Mouse (Mus musculus) midbrain, postnatal 0 days (tissue): ENCODE measurements around the gene Slc27a5. TPM values are rescaled to one million over a fixed set of nuclear protein-coding genes. Genes with fewer than 3 reads are reported as not detected.

Experiments
- ATAC-seq: fragments of 200-750 bp; cut with Nextera tagmentation; 2 replicates; pipeline ENCODE4 v1.8.0; 2017; ENCODE audit warnings: moderate number of reproducible peaks, mild to moderate bottlenecking, moderate TSS enrichment, moderate library complexity; ENCODE audit not compliant: low FRiP score
- DNase-seq: peaks from one replicate; pipeline ENCODE4 v3.0.0-alpha.2; 2015; ENCODE audit warnings: low spot score
- H3K27ac ChIP-seq: fragments of 300-500 bp; sonication (generic); 2 replicates; pipeline ENCODE4 v1.5.1; 2014; ENCODE audit warnings: low read depth, mild to moderate bottlenecking, low read length, mixed read lengths
- H3K27me3 ChIP-seq: fragments of 300-500 bp; sonication (generic); 2 replicates; pipeline ENCODE4 v1.6.1; 2014; ENCODE audit warnings: low read length, control low read depth, mixed read lengths; ENCODE audit not compliant: insufficient read depth
- H3K36me3 ChIP-seq: fragments of 300-500 bp; sonication (generic); 2 replicates; pipeline ENCODE4 v1.6.1; 2014; ENCODE audit warnings: low read length, control low read depth, mixed read lengths; ENCODE audit not compliant: insufficient read depth
- H3K4me1 ChIP-seq: fragments of 300-500 bp; sonication (generic); 2 replicates; pipeline ENCODE4 v1.6.1; 2014; ENCODE audit warnings: mild to moderate bottlenecking, control low read depth, antibody characterized with exemption, low read length, mixed read lengths; ENCODE audit not compliant: insufficient read depth
- H3K4me2 ChIP-seq: fragments of 300-500 bp; sonication (generic); 2 replicates; pipeline ENCODE4 v1.6.1; 2014; ENCODE audit warnings: low read depth, mild to moderate bottlenecking, low read length, mixed read lengths; ENCODE audit not compliant: poor library complexity, severe bottlenecking
- H3K4me3 ChIP-seq: fragments of 300-500 bp; sonication (generic); 2 replicates; pipeline ENCODE4 v1.5.1; 2014; ENCODE audit warnings: low read depth, mild to moderate bottlenecking, low read length, moderate library complexity
- H3K9ac ChIP-seq: fragments of 300-500 bp; sonication (generic); replicated peaks from 2 replicates; pipeline ENCODE4 v1.6.1; 2014; ENCODE audit warnings: mild to moderate bottlenecking, low read length, moderate library complexity, mixed read lengths; ENCODE audit not compliant: poor library complexity, severe bottlenecking
- H3K9me3 ChIP-seq: fragments of 300-500 bp; sonication (generic); 2 replicates; pipeline ENCODE4 v1.6.1; 2016; ENCODE audit warnings: low read length, control low read depth
- CTCF ChIP-seq: IDR thresholded peaks from 2 replicates; pipeline ENCODE4 v1.5.1; 2016; ENCODE audit warnings: antibody characterized with exemption, mild to moderate bottlenecking
- WGBS: fragments of 180-500 bp; shearing (Covaris S2); extraction: QIAGEN DNeasy Blood & Tissue Kit; methylation state at CpG from one replicate; pipeline ENCODE4 v1.1.7; 2014; 5-methylcytosine and 5-hydroxymethylcytosine counted together
- polyA plus RNA-seq: library from polyadenylated mRNA; unstranded; fragments of >200 nt; fragmentation: Nextera tagmentation; extraction: Ambion mirVana; gene quantifications from 2 replicates; pipeline ENCODE4 v1.2.1, GENCODE M21; 2015
- total RNA-seq: library from RNA; depleted of rRNA; stranded (reverse); fragments of >200 nt; gene quantifications from 2 replicates; pipeline ENCODE4 v1.2.3, GENCODE M21; 2014

The Slc27a5 gene
- total and polyA plus RNA-seq, 2 experiments from 2014 or later, result 0.21 TPM; not detected in 1

GRCm38 (mm10) chr7:12987409-12988189 is 10.4 kb downstream of the Slc27a5 start:
- H3K9ac ChIP-seq, result no peak overlapping the region
- H3K36me3 ChIP-seq, result no peaks in the 10 kb centered on the region; the same call in 1 of the 2 replicates
- no peaks in the 10 kb centered on the region for H3K4me1 ChIP-seq
- H3K4me2 ChIP-seq, result no peak overlapping the region
- no peak overlapping the region for H3K27ac ChIP-seq
- no peak for TF ChIP-seq CTCF
- ATAC-seq, result no peak
- no peaks in the 10 kb centered on the region for H3K9me3 ChIP-seq
- no peak for DNase-seq
- no peaks in the 10 kb centered on the region for H3K27me3 ChIP-seq
- H3K4me3 ChIP-seq, result no peak overlapping the region
- 86% methylated on average over 8 of the region's 8 CpGs for WGBS

DNA sequence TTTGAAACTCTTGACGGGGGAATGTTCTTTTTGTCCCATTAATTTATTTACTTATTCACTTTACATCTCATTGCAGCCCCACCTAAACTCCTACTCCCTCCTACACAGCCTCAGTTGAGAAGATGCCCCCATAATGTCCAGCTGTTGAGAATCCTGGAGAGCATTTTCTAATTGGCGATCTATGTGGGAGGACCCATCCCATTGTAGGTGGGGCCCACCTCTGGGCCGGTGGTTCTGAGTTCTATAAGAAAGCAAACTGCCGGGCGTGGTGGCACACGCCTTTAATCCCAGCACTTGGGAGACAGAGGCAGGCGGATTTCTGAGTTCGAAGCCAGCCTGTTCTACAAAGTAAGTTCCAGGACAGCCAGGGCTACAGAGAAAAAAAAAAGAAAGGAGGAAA is 11.1 kb downstream of the Slc27a5 start:
- 88% methylated on average over 8 of the region's 8 CpGs for WGBS
- no peak overlapping the region for H3K4me3 ChIP-seq
- no peak for DNase-seq

GRCm38 (mm10) chr7:12985724-12986123 is 12.3 kb downstream of the Slc27a5 start:
- H3K9me3 ChIP-seq, result no peaks in the 10 kb centered on the region
- no peak for DNase-seq
- H3K9ac ChIP-seq, result no peak overlapping the region
- H3K27me3 ChIP-seq, result no peaks in the 10 kb centered on the region
- ATAC-seq, result no peak
- H3K4me1 ChIP-seq, result no peaks in the 10 kb centered on the region
- 91% methylated on average over 1 of the region's 1 CpGs for WGBS
- no peak for TF ChIP-seq CTCF
- no peak overlapping the region for H3K4me3 ChIP-seq
- no peak overlapping the region for H3K4me2 ChIP-seq
- H3K27ac ChIP-seq, result no peak overlapping the region
- peaks cover 11% of the 10 kb centered on the region for H3K36me3 ChIP-seq

More for the DNA sequence above, 11.1 kb downstream of the Slc27a5 start:
- ATAC-seq, result no peak
- no peak for TF ChIP-seq CTCF
- no peak overlapping the region for H3K27ac ChIP-seq
- no peaks in the 10 kb centered on the region for H3K9me3 ChIP-seq
- peaks cover 6% of the 10 kb centered on the region for H3K36me3 ChIP-seq
- H3K4me1 ChIP-seq, result no peaks in the 10 kb centered on the region
- no peaks in the 10 kb centered on the region for H3K27me3 ChIP-seq
- H3K9ac ChIP-seq, result no peak overlapping the region
- no peak overlapping the region for H3K4me2 ChIP-seq

DNA sequence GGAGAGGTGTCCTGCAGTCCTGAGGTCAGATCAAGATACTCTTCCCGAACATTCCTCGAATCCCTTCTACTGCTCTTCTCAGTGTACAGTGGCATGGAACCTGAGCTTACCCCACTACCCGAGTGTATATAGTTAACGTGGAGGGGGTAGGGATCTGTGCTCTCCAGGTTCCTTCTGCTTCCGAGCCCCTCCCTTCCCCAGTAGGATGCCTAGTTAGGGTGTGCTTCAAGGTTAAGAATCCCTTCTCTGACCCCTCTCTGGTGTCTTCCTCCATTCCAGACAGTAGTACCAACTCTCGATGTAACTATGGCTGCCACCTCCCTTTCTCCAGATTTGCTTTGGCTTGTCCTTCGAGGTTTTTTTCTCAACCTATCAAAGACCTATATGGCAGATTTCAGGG is 17.7 kb downstream of the Slc27a5 start:
- Histone ChIP-seq H3K9me3 (no peaks in the 10 kb centered on the region), H3K36me3 (peaks cover 11% of the 10 kb centered on the region), H3K9ac (no peak overlapping the region), H3K4me3 (no peak overlapping the region), H3K4me1 (peaks cover 7% of the 10 kb centered on the region; the same call in 1 of the 2 replicates), H3K4me2 (no peak overlapping the region), H3K27me3 (no peaks in the 10 kb centered on the region), H3K27ac (no peak overlapping the region)
- ATAC-seq (no peak), DNase-seq (no peak)
- no peak for TF ChIP-seq CTCF
- 94% methylated on average over 7 of the region's 7 CpGs for WGBS

DNA sequence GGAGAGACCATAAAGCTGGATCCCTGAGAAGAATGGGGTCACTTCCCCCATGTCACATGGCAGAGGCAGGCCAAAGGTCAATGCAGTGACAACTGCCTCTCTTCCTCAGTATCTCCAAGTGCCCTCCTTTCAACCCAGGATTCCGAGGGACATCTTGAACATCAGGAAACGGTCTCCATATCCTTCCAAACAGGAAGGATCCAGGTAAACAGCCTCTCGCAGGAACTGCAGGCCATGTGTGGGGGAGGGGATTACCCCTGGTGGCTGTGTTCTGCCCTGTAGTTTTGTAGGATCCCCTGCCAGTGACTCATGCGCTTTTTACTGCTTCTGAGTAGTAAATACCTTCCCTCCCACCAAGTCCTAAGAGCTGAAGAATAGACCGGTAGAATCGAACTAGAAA is 18.2 kb downstream of the Slc27a5 start:
- Histone ChIP-seq H3K27me3 (no peaks in the 10 kb centered on the region), H3K36me3 (peaks cover 11% of the 10 kb centered on the region), H3K9me3 (no peaks in the 10 kb centered on the region), H3K9ac (no peak overlapping the region), H3K4me1 (peaks cover 7% of the 10 kb centered on the region; the same call in 1 of the 2 replicates), H3K4me2 (no peak overlapping the region), H3K4me3 (no peak overlapping the region), H3K27ac (no peak overlapping the region)
- DNase-seq (no peak), ATAC-seq (no peak)
- no peak for TF ChIP-seq CTCF
- WGBS, result 79% methylated on average over 6 of the region's 6 CpGs
